Mouse (Mus musculus) CH12F3 (cell line): ENCODE data around the gene Ube2j1.

Source experiments
- in situ Hi-C: fragments of 300-500 bp; cut with MboI; formaldehyde crosslinking; loops from 2 replicates; pipeline ENCODE4 v1.14.3; 2020; ENCODE audit warnings: low sequenced_read_pairs

Ube2j1 gene

DNA sequence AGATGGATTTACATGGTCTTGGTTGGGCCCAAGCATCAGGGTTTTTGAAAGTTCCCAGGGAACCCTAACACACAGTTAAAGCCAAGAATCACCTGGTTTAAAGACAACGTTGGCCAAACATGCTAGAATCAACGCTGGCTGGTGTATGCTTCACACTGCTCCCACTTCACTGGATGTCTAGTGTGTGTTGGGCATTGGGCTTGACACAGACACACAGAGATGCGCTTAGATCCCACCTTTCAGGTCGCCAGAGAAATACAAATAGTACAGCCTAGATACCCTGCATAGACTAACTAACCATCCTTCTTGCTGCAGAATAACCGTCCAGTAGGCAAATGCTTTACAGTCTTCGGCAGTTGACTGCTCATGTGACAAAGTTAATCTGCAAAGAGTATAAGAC lies 39.1 kb downstream of the Ube2j1 start:
- in situ Hi-C loops, result no loop called here

DNA sequence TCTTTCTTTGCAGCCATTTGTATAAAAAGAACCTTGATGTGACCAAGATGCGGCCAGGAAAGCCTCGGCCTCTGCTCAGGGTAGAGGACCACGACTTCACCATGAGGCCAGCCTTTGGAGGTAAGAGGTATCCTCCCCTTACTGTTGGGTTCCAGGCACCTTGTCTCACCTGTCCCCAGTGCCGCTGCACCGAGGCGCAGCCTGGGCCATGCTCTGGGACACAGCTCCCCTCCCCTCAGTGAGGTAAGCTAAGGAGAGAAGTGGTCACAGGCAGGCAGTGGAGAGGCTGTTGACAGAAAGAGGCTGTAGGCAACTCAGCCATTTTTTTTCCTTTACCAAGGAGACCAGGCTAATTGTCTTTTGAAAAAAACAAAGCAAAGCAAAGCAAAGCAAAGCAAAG lies 40.1 kb downstream of the Ube2j1 start:
- in situ Hi-C loops, result no loop called here

DNA sequence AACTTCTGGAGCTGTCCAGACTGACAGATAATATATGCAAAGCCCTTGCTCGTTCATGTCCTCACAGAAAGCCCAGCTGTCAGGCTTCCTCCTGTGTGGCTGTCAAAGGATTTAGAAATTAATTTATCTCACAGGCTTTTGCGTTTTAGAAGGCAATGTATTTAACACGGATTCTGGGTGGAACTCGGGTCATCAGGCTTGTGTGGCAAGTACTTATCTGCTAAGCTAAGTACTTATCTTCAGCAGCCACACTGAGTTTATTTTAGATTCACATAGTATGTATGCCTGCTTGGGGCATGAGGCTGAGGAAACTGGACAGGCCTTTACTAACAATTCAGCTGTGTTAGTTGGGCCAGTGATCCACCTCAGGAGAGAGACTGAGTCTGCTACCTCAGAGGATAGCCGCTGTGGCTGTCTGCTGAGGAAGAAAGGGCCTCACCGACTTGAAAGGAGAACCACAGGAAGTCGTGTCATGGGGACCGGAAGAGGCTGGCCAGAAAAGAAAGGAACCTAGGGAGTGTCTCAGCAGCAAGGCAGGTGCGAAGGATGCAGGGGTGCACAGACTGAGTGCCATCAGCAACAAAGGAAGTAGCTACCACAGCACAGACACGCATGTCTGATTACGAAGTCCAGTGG lies 41.4 kb downstream of the Ube2j1 start:
- in situ Hi-C loops, result no loop called here

- in situ Hi-C loops, result no loop called here
These were observed 43.2 kb downstream of the Ube2j1 start for GRCm38 (mm10) chr4:33074406-33074805.

DNA sequence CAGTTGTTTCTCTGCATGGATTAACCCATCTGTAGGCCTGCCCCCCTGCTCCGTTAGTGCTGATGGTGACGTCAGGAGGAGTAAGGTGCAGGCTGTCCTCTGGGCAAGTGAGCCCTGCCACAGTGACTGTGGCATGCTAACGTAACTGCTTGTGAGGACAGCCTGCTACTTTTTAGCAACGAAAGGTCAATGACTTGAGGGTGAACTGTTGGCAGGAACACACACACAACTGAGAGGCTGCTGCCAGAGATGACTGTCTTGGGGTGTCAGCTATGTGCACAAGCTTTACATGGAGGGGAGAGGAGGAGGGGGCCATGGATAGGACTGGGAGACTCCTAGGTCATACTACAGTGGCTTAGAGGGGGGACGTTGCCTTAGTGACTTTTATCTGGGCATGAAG lies 43.6 kb downstream of the Ube2j1 start:
- in situ Hi-C loops, result no loop called here

DNA sequence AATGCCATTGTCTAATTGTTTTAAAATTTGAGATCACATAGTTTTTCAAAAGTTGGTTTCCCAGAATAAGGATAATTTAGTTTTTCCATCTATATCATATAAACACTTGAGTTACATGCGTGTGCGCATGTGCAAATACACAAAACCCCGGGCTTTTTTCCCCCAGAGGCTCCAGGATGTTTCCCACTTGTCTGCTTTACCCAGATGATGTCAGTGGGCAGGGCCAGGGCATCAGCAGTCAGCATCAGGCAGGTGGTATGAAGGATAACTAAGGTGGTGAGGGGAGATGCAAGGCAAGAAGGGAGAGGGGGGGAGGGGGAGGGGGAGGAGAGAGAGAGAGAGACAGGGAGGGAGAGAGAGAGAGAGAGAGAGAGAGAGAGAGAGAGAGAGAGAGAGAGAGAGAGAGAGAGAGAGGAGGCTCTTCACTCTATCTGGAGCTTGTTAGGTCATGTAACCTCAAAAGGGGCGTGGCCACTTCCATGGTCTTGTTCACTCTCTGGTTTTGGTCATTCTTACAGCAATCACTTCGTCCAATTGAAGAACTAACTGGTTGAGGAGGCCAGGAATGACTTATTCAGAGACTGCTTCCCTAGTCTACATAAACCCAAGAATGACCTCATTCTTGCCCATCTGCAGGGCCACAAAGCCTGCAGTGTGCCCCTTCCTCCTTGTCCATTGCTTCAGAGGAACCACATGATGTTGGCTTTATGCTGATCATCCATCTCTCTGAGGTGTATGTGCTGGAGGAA lies 44.7 kb downstream of the Ube2j1 start:
- in situ Hi-C loops, result no loop called here

GRCm38 (mm10) chr4:33077161-33077560 lies 45.9 kb downstream of the Ube2j1 start:
- in situ Hi-C loops, result no loop called here

GRCm38 (mm10) chr4:33077724-33078123 lies 46.5 kb downstream of the Ube2j1 start:
- in situ Hi-C loops, result no loop called here

DNA sequence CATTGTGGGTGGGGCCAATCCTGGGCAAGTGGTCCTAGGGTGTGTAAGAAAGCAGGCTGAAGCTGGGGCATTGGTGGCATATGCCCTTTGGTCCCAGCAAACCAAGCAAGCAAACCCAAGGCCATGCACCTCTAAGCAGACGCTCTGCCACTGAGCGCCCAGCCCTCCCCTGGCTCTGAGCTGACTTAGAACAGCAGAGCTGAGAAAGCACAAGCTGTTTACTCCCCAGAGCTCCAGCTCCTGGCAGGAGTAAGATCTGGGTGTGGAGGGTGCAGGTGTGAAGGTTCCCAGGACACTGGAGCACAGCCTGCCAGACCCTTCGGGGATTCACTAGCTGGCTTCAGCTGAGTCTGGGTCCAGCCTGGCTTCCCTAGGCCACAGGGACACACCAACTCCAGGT lies 47.3 kb downstream of the Ube2j1 start:
- in situ Hi-C loops, result no loop called here

DNA sequence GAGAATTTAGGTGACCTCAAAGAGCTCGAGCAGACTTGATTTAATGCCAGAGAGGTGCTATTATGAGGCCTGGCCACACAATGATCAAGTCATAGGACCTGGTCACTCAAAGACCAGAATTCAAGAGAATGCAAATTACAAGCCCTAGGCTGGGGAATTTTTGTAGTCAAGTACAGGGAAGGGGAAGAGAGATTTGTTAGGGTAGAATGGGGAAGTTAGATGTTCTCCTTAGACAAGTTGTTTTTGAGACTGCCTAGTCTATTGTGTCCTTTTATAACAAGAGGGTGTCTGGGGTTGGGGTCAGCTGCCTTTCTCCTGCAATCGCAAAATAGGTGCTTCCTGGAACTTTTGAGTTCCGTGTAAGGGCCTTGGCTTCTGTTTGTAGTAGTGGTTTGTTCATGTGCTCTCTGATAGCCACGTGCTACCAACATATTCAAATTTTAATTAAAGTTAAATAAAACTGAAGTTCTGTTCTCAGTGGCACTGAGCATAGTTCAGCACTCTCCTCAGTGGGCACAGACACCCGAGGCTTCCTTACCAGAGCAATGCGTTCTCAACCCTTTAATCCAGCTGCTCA lies 68.0 kb downstream of the Ube2j1 start:
- in situ Hi-C loops, result no loop called here
